In the genomic region with DNA sequence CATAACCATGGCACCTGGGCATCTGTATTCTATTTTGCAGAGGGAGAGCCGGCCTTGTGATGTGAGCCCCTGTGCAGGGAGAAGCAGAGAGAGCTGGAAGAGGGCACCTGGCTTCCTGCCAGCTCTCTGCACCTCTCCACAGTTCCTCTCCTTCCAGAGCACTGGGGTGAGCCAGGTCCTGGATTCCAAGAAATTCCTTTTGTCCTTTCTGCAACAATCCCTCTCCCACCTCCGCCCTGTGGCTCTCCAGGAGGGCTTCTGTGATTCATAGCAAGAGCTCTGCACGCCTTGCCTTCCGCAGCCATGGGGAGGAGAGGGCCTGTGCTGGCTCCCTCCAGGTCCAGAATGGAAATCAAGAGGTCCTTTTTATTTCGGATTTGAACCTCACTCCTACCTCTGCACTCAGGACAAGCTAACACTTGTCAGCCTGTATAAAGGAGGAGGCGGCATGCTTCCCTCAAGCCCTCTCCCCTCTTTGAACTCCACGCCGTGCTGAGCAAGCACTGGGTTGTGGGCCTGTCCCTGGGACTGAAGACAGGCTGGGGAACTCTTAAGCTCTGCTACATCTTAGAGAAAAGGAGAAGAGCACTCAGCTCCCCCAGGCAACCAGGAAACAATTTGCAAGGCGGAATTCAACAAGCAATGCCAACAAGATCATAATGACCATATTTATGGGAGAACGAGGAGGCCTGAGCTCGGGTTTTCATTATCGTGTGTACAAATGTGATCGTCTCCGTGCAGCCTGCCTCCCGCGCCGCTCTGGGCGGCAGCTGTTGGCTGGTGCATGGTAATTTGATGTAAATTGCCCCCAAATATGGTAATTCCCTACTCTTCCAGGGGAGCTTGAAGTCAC, we compare ENCODE assay signal across 8 mouse cellular contexts. TPM values are rescaled to one million over a fixed set of nuclear protein-coding genes. Genes with fewer than 3 reads are reported as not detected.
A peak's percentile ranks its signal among the peaks of the same experiment; 100 is the strongest.
DNase-seq lines count a peak whose midpoint lies in the region; TF ChIP-seq lines count a peak whose summit lies in the region.

No protein-coding gene starts in this region.

- H3K4me1 ChIP-seq in lung, adult 2 months (ENCODE audit: control insufficient read depth, insufficient read depth, low read length), result peaks cover 4% of the 10 kb centered on the region

- TF ChIP-seq CTCF in lung, adult 2 months (IDR thresholded peaks at IDR 0.05; ENCODE audit: insufficient read depth, low read length), result no peak

- intact Hi-C loops in heart, postnatal 14 days (cut with DNase I), result no loop called here

- no peak for DNase-seq in lung, adult 2 months
- no peak for DNase-seq in lung, postnatal 4 days
- DNase-seq in embryo, embryonic 10 days (ENCODE audit: low spot score), result peak; percentile 23
- DNase-seq in heart, postnatal 14 days, result peak; percentile 39 to 42
- DNase-seq in testis, postnatal 10 days (ENCODE audit: low spot score), result peak; percentile 66
- DNase-seq in cerebellum, adult 11-12 months, result no peak
- DNase-seq in cerebellum, adult 11 months, result no peak

- TF ChIP-seq POLR2A in lung, adult 2 months (IDR thresholded peaks at IDR 0.05; ENCODE audit: borderline replicate concordance, extremely low read depth, low read depth, low read length), result no peak

- no peaks in the 10 kb centered on the region for H3K36me3 ChIP-seq in macrophage (ENCODE audit: inconsistent target)

- no peaks in the 10 kb centered on the region for H3K79me2 ChIP-seq in macrophage (ENCODE audit: inconsistent target)

- H3K4me3 ChIP-seq in lung, adult 2 months (replicated peaks; ENCODE audit: extremely low read depth, low read depth, low read length), result peak overlapping the region; percentile 31
- peak overlapping the region; percentile 8; the same call in 1 of the 2 replicates for H3K4me3 ChIP-seq in macrophage (ENCODE audit: inconsistent target)

- WGBS in lung, adult 2 months, result 28% methylated on average over 18 of the region's 18 CpGs
- WGBS in macrophage (ENCODE audit: missing documents), result 41% methylated on average over 18 of the region's 18 CpGs

- H3K27ac ChIP-seq in macrophage, result no peak overlapping the region

RNA-seq across cellular contexts. Expression of gene Aldh1b1, which starts 35.3 kb away (rescaled TPM):
- 3.1 and 3.9 TPM in 2 replicates for polyA plus RNA-seq in lung, adult 2 months (2012; rRNA removed)
- 10 to 100 TPM; 30.2 to 31.6 TPM for total RNA-seq in heart, postnatal 14 days (2021)
- 1 to 10 TPM in 19 of 26 experiments, under 1 TPM in 4, not detected in 3; 0.55 to 8.0 (median 3.2) TPM for total RNA-seq in macrophage (2018; cell fraction: chromatin; rRNA removed)
- total RNA-seq in macrophage (2018; cell fraction: cytosol; rRNA removed), result 10 to 100 TPM in 13 of 26 experiments, 1 to 10 TPM in 13; 4.6 to 42.4 (median 11.5) TPM
- total RNA-seq in macrophage (2018; cell fraction: nucleus; rRNA removed), result 10 to 100 TPM in 11 of 26 experiments, 1 to 10 TPM in 15; 1.4 to 44.3 (median 6.1) TPM
- 5.7 to 8.5 TPM (median 8.3 TPM) in 3 replicates for polyA plus RNA-seq in macrophage (2018)

Comparison
In these comparisons a context has a peak if more than half of its experiments do, and no peak if none do; other contexts are left out.
1. DNase-seq: peak in embryo, embryonic 10 days (single experiment), heart, postnatal 14 days (2 of 2) and testis, postnatal 10 days (single experiment); none in lung, adult 2 months (single experiment), lung, postnatal 4 days (0 of 2), cerebellum, adult 11-12 months (single experiment) and cerebellum, adult 11 months (single experiment).